Mouse (Mus musculus) retina, adult 2 months (tissue): Measurements from ENCODE around the gene Celsr1.
"Not testable (repeated sequence)": the region's sequence is repeated elsewhere in the genome, so short reads cannot be mapped to it uniquely, and the experiment has no call there.

Experiments used
- DNase-seq: peaks from one replicate; pipeline ENCODE4 v3.0.0-alpha.2; 2012; ENCODE audit warnings: low read depth, low spot score

Gene Celsr1

GRCm38 (mm10) chr15:86064850-86065229, 31.3 kb upstream of the Celsr1 start:
- DNase-seq, result no peak

GRCm38 (mm10) chr15:86064191-86064849, 30.7 kb upstream of the Celsr1 start:
- DNase-seq, result no peak

GRCm38 (mm10) chr15:86061848-86062481, 28.4 kb upstream of the Celsr1 start:
- no peak for DNase-seq

GRCm38 (mm10) chr15:86061221-86061620, 27.6 kb upstream of the Celsr1 start:
- no peak for DNase-seq

DNA sequence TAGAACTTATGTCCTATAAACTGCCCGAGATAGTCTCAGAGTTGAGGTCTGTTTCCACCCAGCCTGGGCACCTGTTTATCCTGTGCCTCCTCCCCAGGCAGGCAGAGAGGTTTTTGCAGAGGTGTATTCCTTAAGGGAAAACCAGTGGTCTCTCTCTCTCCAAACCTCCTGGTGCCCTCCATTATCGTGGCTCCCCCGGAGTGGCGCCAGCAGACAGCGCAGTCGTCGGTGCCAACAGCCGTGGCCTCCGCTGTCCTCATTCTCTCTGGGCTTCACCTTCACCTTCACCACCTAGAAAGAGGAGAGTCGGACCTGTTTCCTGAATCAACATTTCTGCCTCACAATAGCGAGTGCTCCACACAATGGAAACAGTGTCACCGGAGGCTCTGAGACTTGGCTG, 27.0 kb upstream of the Celsr1 start:
- DNase-seq, result no peak

GRCm38 (mm10) chr15:86059835-86060380, 26.3 kb upstream of the Celsr1 start:
- DNase-seq, result no peak

DNA sequence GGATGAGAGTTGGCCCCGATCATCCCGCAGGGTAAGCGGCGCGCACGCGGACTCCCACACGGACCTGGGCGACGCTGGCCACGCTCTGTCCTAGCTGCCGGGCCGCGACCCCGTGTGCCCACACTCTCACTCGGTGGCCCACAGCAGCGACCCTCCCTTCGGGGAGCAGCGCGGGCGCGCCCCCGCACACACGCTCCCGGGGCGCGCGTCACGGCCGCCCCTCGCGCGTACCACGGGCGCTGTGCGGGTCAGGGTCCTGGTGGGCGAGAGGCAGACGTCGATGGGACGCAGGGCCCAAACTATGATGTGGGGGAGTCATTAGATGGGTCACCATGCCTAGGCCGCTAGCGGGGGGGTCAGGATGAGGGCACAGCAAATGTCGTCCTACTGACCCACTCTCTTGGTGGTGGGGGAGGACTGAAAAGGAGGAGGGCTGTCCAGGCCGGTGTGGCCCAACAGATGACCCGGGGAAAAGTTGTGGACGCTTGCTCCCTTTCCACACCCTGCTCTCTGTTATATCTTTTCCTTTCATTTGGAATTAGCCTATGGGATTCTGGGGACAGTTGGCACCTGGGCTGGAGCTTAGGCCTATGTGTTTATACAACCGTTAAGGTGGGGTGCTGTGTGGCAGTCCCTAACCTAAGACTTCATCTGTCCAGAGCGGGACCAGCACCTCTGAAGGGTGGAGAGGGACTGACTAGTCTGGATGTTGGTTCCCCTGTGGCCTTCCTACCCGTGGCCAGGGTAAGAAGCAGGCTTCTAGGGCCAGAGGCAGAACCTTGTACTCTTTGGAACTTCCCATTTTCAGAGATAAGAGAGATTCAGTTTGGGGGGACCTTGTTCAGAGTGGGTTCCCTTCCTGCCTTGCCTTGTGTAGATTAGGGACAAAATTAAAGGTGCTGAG, 25.6 kb upstream of the Celsr1 start:
- no peak for DNase-seq

DNA sequence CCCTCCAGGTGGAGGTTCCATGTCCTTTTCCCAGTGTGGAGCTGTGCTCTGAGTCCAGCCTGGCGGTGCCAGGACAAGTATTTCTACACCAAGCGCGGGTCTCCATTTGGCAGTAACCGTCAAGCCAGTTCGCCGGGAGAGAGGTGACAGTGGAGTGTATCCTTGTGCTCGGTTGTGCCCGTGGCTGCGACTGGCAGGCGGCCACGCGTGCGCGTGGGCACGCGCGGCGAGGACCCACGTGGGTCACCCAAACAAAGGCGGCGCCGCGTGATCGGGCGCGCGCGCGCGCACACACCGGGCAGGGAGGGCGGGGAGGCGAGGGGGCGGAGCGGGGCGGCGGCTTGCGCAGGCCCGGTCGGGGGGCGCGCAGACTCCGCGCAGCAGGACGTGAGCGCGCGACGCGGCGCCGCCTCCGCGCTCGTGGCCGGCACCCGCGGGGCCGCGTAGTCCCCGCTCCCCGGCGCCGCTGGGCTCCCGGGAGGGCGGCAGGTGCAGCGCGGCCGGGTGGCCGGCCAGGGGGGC, 24.9 kb upstream of the Celsr1 start:
- peak; percentile 45 for DNase-seq

- DNase-seq, result no peak
Observed at GRCm38 (mm10) chr15:86057908-86058307, 24.3 kb upstream of the Celsr1 start.

GRCm38 (mm10) chr15:86057413-86057812, 23.8 kb upstream of the Celsr1 start, which contains the start of gene Gramd4:
Gene Gramd4, plus strand, starts transcription at chr15:86057695.
- no peak for DNase-seq

DNA sequence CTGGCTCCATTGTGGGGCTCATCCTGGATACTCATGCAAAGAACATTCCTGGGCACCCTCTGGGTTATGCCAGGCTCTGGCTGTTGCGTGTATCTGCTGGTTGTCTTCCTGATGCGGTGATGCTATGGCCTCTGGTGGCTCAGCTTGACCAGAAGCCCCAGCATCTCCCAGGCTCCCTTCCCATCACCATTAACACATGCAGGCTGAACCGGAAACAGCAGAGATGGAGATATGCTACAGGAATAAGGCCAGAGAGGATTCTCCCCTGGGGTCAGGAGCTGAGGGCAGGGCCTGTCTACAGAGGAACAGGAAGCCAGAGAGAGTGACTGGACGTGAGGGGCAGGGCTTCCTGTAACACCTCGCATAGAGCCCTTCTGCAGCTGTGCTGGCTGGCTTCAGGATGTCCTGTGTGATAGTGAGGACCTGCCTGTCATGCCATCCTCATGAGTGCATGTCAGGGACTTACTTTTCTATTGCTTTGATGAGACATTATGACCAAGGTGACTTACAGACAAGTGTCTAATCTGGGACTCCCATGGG, 22.7 kb upstream of the Celsr1 start:
- DNase-seq, result no peak

GRCm38 (mm10) chr15:86054861-86055260, 21.3 kb upstream of the Celsr1 start:
- not testable (repeated sequence) for DNase-seq

- DNase-seq, result peak; percentile 53
Observed at GRCm38 (mm10) chr15:86053890-86054536, 20.4 kb upstream of the Celsr1 start.

DNA sequence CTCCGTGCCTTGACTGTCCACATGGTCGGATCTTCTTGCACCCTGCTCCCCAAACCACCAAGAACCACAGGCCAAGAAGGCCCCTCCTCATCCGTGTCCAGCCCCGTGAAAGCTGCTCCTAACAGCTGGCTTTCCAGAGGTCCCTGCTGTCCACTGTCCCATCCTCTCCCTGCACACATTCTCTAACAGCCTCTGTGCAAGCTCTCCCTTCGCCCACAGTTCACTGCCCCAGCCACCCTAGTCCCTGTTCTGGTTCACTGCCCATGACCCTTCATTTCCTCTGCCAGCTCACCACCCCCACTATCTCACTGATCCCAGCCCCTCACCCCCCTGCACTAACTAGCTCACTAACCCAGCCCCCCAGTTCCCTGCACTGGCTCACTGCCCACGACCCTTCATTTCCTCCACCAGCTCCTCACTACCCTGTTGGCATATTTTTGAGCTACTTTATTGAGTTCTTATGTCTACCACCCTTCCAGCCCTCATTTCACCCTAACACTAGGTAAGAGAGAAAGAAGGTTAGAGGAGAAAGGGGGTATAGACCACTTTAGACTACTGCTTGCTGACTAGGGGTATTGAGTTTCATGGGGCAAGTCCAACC, 18.4 kb upstream of the Celsr1 start:
- DNase-seq, result no peak

GRCm38 (mm10) chr15:86051152-86051551, 17.6 kb upstream of the Celsr1 start:
- no peak for DNase-seq

DNA sequence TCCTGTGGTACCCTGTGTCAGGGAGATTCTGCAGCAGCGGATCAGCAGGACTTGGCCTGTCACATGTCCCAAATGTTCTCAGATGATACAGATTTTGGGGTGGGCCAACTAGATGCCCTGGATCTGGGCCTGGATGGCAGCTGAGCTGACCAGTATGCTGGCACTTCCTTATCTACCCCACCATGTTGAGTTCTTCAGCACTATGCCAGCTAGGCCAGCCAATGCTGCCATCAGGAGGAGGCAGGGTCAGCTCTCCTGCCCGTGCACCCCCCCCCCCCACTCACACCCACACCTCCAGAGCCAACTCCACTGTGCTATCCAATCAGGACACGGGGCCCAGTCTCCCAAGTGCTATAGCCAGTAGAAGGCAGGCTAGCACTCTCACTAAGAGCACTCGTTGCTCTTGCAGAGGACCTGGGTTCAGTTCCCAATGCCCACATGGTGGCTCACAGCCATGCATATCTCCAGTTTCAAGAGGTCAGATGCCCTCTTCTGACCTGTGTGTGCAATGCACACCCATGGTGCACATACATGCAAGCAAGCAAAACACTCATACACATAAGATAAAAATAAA, 16.7 kb upstream of the Celsr1 start:
- DNase-seq, result no peak

- DNase-seq, result no peak
Observed at GRCm38 (mm10) chr15:86049510-86049909, 15.9 kb upstream of the Celsr1 start.

DNA sequence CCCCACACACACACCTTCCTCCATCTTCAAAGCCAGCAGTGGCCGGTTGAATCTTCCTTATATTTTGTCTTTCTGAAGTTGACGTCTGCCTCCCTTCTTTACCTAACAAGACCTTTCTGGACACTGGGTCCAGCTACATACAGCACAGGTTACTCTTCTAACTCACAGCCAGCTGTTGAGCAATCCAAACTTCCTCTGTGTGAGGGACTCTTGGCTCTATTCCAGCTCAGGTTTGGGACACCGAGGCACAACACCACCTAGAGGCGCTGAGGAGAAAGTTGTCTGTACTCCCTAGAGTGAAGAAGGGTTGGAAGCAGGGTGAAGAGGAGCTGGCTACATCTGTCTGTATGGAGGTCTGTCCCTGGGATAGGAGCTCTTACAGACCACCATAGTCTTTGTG, 8.8 kb upstream of the Celsr1 start:
- DNase-seq, result no peak

- DNase-seq, result no peak
Observed at GRCm38 (mm10) chr15:86041421-86041820, 7.8 kb upstream of the Celsr1 start.

GRCm38 (mm10) chr15:86038802-86039201, 5.2 kb upstream of the Celsr1 start:
- DNase-seq, result peak; percentile 52
